Mouse (Mus musculus) embryo, embryonic 10.5 days (tissue): ENCODE results near the gene Lrrn1.

Experiments
- DNase-seq: peaks from one replicate; pipeline ENCODE4 v3.0.0-alpha.2; 2015; ENCODE audit warnings: low spot score

Lrrn1 gene

DNA sequence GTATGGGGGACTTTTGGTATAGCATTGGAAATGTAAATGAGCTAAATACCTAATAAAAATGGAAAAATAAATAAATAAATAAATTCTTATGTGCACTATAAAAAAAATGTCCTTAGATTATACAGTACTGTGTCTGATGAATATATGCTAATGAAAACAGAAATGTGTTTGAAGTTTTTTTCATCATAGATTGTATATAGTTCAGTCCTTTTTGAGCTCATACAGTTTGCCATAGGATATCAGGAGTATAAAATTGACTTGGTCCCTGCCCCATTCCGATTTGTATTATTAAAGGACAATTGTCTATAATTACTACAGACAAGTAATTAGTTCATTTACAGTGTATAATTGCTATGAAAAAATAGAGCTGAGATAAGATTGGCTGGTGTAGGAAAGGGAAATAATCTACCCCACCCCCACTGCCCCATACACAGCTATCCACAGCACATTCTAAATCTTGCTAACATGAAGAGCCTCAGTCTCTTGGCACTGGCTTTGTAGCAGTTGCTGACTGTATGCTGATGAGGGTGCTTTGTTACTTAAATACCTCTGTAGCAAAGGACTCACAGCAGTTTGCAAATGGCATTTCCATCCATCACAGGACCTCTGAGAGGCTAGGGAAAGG is 54.3 kb downstream of the Lrrn1 start:
- no peak for DNase-seq

DNA sequence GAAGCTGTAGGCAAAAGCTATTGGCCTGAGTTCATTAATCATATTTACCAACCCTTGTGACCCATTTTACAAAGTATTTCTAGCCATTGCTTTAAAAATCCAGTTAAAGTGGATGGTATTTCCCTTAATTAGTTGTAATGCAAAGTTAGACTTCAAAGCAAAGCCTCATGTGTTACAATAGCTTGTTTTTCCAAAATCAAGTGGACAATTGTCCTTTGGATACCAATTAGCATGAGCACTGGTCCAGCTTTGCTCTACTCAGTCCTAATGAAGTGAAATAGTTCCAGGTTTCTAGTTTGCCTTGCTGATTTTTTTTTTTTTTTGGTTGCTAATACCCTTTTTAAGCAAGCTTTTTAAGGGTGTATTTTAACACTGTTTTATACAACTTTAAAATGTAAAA is 75.6 kb downstream of the Lrrn1 start:
- no peak for DNase-seq

DNA sequence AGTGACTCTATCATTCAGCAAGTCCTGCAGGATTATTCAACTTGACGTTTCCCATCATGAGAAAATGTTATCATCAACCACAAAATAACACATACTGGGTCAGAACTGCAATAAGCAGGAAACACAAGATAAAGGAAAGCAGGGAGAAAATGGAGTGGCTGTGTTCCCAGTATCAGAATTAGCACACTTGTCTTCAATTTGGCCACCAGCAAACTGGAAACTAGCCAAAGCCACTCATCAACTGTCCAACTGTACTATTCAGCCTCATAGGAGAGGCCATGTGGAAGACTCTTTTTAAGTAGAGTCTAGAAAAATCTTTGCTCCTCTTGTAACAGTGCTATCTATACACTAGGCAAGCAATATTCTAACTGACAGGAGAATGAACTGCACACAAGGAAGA is 84.7 kb downstream of the Lrrn1 start:
- DNase-seq: no peak
